19 mouse cellular contexts compared by ENCODE assay signal in the genomic region with DNA sequence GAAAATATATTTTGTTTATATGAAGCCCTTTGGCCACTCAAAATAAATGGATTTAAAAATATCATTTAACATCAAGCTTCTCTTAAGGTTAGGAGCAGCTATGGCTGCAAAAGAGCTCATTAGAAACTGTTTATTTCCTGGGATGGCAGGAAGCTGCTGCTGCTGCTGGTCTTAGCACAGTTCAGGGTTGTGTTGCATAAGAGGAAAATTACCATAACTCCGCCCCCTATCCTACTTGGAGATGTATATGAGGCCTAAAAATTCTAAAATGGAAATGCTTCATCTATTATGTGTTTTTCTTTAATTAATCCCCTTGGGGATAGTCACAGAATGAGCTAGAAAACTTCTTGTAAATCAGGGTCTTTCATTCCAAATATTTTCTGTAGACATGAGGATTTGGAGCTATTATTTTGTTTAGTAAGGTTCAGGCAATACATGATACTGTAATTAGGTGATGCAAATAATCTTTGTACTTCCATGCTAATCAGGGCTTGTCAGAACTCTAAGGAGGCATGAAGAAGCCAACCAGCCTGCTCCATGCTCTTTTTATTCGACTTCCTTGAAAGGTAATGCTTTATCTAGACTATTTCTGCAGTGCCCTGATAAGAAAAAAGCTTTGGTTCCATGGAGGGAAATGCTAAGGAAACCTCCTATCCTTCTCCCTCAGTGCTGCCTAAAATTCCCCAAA.
DNase-seq lines count a peak whose midpoint lies in the region; ATAC-seq and TF ChIP-seq lines count a peak whose summit lies in the region.
"Had no signal": no experiment of that assay in that cellular context is flagged by ENCODE, and none has a peak within 500 bp of the region (broad histone marks: within the 10 kb centered on the region; RNA-seq: fewer than 3 reads in every experiment).

No protein-coding gene starts in this region.

- H3K4me1 ChIP-seq in embryonic facial prominence, embryonic 14.5 days (ENCODE audit: control insufficient read depth, insufficient read depth, low read length), result no peaks in the 10 kb centered on the region
- peaks cover 4% of the 10 kb centered on the region; the same call in 1 of the 2 replicates for H3K4me1 ChIP-seq in embryonic facial prominence, embryonic 10.5 days
- no peaks in the 10 kb centered on the region for H3K4me1 ChIP-seq in hindbrain, embryonic 12.5 days
- no peaks in the 10 kb centered on the region for H3K4me1 ChIP-seq in hindbrain, embryonic 14.5 days (replicated peaks; ENCODE audit: control insufficient read depth, insufficient read depth, low read length)
- H3K4me1 ChIP-seq in hindbrain, postnatal 0 days (ENCODE audit: insufficient read depth, low read length), result no peaks in the 10 kb centered on the region
- H3K4me1 ChIP-seq: hindbrain, embryonic 15.5 days; limb, embryonic 12.5 days; liver, embryonic 15.5 days had no signal

- 44% methylated on average over 2 of the region's 2 CpGs for WGBS in embryonic facial prominence, embryonic 14.5 days
- WGBS in embryonic facial prominence, embryonic 10.5 days, result 62% methylated on average over 2 of the region's 2 CpGs
- 64% methylated on average over 2 of the region's 2 CpGs for WGBS in hindbrain, embryonic 12.5 days
- WGBS in hindbrain, embryonic 14.5 days, result 68% methylated on average over 2 of the region's 2 CpGs
- WGBS in hindbrain, postnatal 0 days, result 75% methylated on average over 2 of the region's 2 CpGs

- no peaks in the 10 kb centered on the region for H3K27me3 ChIP-seq in embryonic facial prominence, embryonic 14.5 days (replicated peaks; ENCODE audit: control insufficient read depth, insufficient read depth, low read length)
- no peaks in the 10 kb centered on the region for H3K27me3 ChIP-seq in embryonic facial prominence, embryonic 10.5 days (replicated peaks; ENCODE audit: low read depth, poor library complexity, severe bottlenecking)
- no peaks in the 10 kb centered on the region for H3K27me3 ChIP-seq in hindbrain, embryonic 12.5 days
- H3K27me3 ChIP-seq in hindbrain, embryonic 14.5 days (ENCODE audit: control insufficient read depth, insufficient read depth, low read length), result no peaks in the 10 kb centered on the region
- no peaks in the 10 kb centered on the region for H3K27me3 ChIP-seq in hindbrain, postnatal 0 days (ENCODE audit: insufficient read depth, low read length)
- H3K27me3 ChIP-seq: heart, embryonic 13.5 days; hindbrain, embryonic 15.5 days; limb, embryonic 12.5 days; liver, embryonic 15.5 days had no signal

- no peaks in the 10 kb centered on the region for H3K9me3 ChIP-seq in embryonic facial prominence, embryonic 14.5 days (ENCODE audit: control insufficient read depth, low read length)
- H3K9me3 ChIP-seq in embryonic facial prominence, embryonic 10.5 days, result no peaks in the 10 kb centered on the region
- H3K9me3 ChIP-seq in hindbrain, embryonic 12.5 days (replicated peaks), result no peaks in the 10 kb centered on the region
- no peaks in the 10 kb centered on the region for H3K9me3 ChIP-seq in hindbrain, embryonic 14.5 days (ENCODE audit: control insufficient read depth, low read length)
- no peaks in the 10 kb centered on the region for H3K9me3 ChIP-seq in hindbrain, postnatal 0 days (ENCODE audit: low read length)
- H3K9me3 ChIP-seq: heart, embryonic 13.5 days; hindbrain, embryonic 15.5 days; limb, embryonic 12.5 days; liver, embryonic 15.5 days had no signal

- no peak overlapping the region for H3K27ac ChIP-seq in embryonic facial prominence, embryonic 14.5 days (replicated peaks; ENCODE audit: low read depth, low read length)
- no peak overlapping the region for H3K27ac ChIP-seq in embryonic facial prominence, embryonic 10.5 days (replicated peaks)
- H3K27ac ChIP-seq in hindbrain, embryonic 12.5 days, result no peak overlapping the region
- no peak overlapping the region for H3K27ac ChIP-seq in hindbrain, embryonic 14.5 days
- H3K27ac ChIP-seq in hindbrain, postnatal 0 days, result no peak overlapping the region; the same call in 1 of the 2 replicates
- H3K27ac ChIP-seq: heart, embryonic 13.5 days; hindbrain, embryonic 15.5 days; limb, embryonic 12.5 days; liver, embryonic 15.5 days; macrophage had no signal

- TF ChIP-seq CTCF in hindbrain, postnatal 0 days (IDR thresholded peaks at IDR 0.05; ENCODE audit: low read depth), result no peak

- H3K4me2 ChIP-seq in embryonic facial prominence, embryonic 14.5 days (ENCODE audit: low read depth, low read length), result no peak overlapping the region
- H3K4me2 ChIP-seq in hindbrain, embryonic 12.5 days (replicated peaks), result no peak overlapping the region
- no peak overlapping the region for H3K4me2 ChIP-seq in hindbrain, embryonic 14.5 days (replicated peaks)
- H3K4me2 ChIP-seq in hindbrain, postnatal 0 days (ENCODE audit: low read depth, low read length), result no peak overlapping the region
- H3K4me2 ChIP-seq: heart, embryonic 13.5 days; hindbrain, embryonic 15.5 days; limb, embryonic 12.5 days; liver, embryonic 15.5 days had no signal

- H3K36me3 ChIP-seq in embryonic facial prominence, embryonic 14.5 days (ENCODE audit: control insufficient read depth, insufficient read depth, low read length), result no peaks in the 10 kb centered on the region
- no peaks in the 10 kb centered on the region for H3K36me3 ChIP-seq in embryonic facial prominence, embryonic 10.5 days (replicated peaks)
- H3K36me3 ChIP-seq in hindbrain, embryonic 12.5 days, result no peaks in the 10 kb centered on the region
- no peaks in the 10 kb centered on the region for H3K36me3 ChIP-seq in hindbrain, embryonic 14.5 days (replicated peaks; ENCODE audit: control insufficient read depth, insufficient read depth)
- H3K36me3 ChIP-seq in hindbrain, postnatal 0 days (ENCODE audit: insufficient read depth, low read length), result no peaks in the 10 kb centered on the region
- H3K36me3 ChIP-seq: heart, embryonic 13.5 days; hindbrain, embryonic 15.5 days; limb, embryonic 12.5 days; liver, embryonic 15.5 days had no signal

- ATAC-seq in embryonic facial prominence, embryonic 14.5 days (ENCODE audit: low read depth), result peak; percentile 65; the same call in 1 of the 2 replicates
- peak; percentile 82 for ATAC-seq in hindbrain, embryonic 12.5 days (ENCODE audit: low FRiP score)
- no peak for ATAC-seq in hindbrain, embryonic 14.5 days (ENCODE audit: low FRiP score)
- ATAC-seq in megakaryocyte, adult 5-6 weeks (ENCODE audit: poor library complexity, severe bottlenecking), result peak; percentile 60
- ATAC-seq in hindbrain, postnatal 0 days, result no peak
- ATAC-seq: activated CD4-positive, CD25-positive, alpha-beta regulatory T cell, adult 4 months had no signal

- DNase-seq in embryonic facial prominence, embryonic 14.5 days (ENCODE audit: low spot score), result no peak
- DNase-seq in embryonic facial prominence, embryonic 10.5 days (ENCODE audit: low spot score), result no peak
- no peak for DNase-seq in hindbrain, embryonic 14.5 days (ENCODE audit: low spot score)
- DNase-seq in 3T3-L1 (ENCODE audit: low read depth, low spot score), result peak; percentile 7
- no peak for DNase-seq in spleen, adult 12 weeks (ENCODE audit: low spot score)
- DNase-seq in hindbrain, postnatal 0 days (ENCODE audit: low spot score), result no peak
- DNase-seq: adrenal gland, postnatal 36 days; cerebellum, postnatal 10 days; gastrocnemius, postnatal 10 days; kidney, adult 8-10 months; thymus, adult 18-20 months had no signal

- no peak overlapping the region for H3K4me3 ChIP-seq in embryonic facial prominence, embryonic 14.5 days (ENCODE audit: low read depth, low read length)
- H3K4me3 ChIP-seq in embryonic facial prominence, embryonic 10.5 days, result no peak overlapping the region
- no peak overlapping the region for H3K4me3 ChIP-seq in hindbrain, embryonic 12.5 days
- H3K4me3 ChIP-seq in hindbrain, embryonic 14.5 days (replicated peaks; ENCODE audit: low read length), result no peak overlapping the region
- H3K4me3 ChIP-seq in hindbrain, postnatal 0 days (ENCODE audit: low read length), result no peak overlapping the region
- H3K4me3 ChIP-seq: heart, embryonic 13.5 days; hindbrain, embryonic 15.5 days; limb, embryonic 12.5 days; liver, embryonic 15.5 days had no signal

- no peak overlapping the region for H3K9ac ChIP-seq in embryonic facial prominence, embryonic 14.5 days (ENCODE audit: low read depth, low read length)
- H3K9ac ChIP-seq in hindbrain, embryonic 12.5 days, result no peak overlapping the region
- H3K9ac ChIP-seq in hindbrain, embryonic 14.5 days, result no peak overlapping the region
- H3K9ac ChIP-seq in hindbrain, postnatal 0 days (replicated peaks; ENCODE audit: low read length), result no peak overlapping the region
- H3K9ac ChIP-seq: heart, embryonic 13.5 days; hindbrain, embryonic 15.5 days; limb, embryonic 12.5 days; liver, embryonic 15.5 days had no signal

Comparison
In these comparisons a context has a peak if more than half of its experiments do, and no peak if none do; other contexts are left out.
1. ATAC-seq: peak in embryonic facial prominence, embryonic 14.5 days (single experiment), hindbrain, embryonic 12.5 days (single experiment) and megakaryocyte, adult 5-6 weeks (single experiment); none in hindbrain, embryonic 14.5 days (single experiment) and hindbrain, postnatal 0 days (single experiment).